Mouse (Mus musculus) hindbrain, embryonic 15.5 days (tissue): ENCODE results near the gene 4930469K13Rik. TPM values are rescaled to one million over a fixed set of nuclear protein-coding genes. Genes with fewer than 3 reads are reported as not detected.

Source experiments
- ATAC-seq: fragments of 200-750 bp; cut with Nextera tagmentation; 2 replicates; pipeline ENCODE4 v1.8.0; 2017; ENCODE audit warnings: low read depth, moderate number of reproducible peaks, moderate TSS enrichment; ENCODE audit not compliant: low FRiP score
- H3K27ac ChIP-seq: fragments of 300-500 bp; sonication (generic); replicated peaks from 2 replicates; pipeline ENCODE4 v1.5.1; 2015; ENCODE audit warnings: mild to moderate bottlenecking, inconsistent platforms
- H3K27me3 ChIP-seq: fragments of 300-500 bp; sonication (generic); 2 replicates; pipeline ENCODE4 v1.6.1; 2015; ENCODE audit warnings: control low read depth, inconsistent platforms
- H3K36me3 ChIP-seq: fragments of 300-500 bp; sonication (generic); 2 replicates; pipeline ENCODE4 v1.6.1; 2015; ENCODE audit warnings: control low read depth, inconsistent platforms
- H3K4me1 ChIP-seq: fragments of 300-500 bp; sonication (generic); replicated peaks from 2 replicates; pipeline ENCODE4 v1.6.1; 2015; ENCODE audit warnings: control low read depth, inconsistent platforms
- H3K4me2 ChIP-seq: fragments of 300-500 bp; sonication (generic); 2 replicates; pipeline ENCODE4 v1.6.1; 2015; ENCODE audit warnings: moderate library complexity, mild to moderate bottlenecking, inconsistent platforms
- H3K4me3 ChIP-seq: fragments of 300-500 bp; sonication (generic); 2 replicates; pipeline ENCODE4 v1.5.1; 2015; ENCODE audit warnings: mild to moderate bottlenecking, inconsistent platforms
- H3K9ac ChIP-seq: fragments of 300-500 bp; sonication (generic); 2 replicates; pipeline ENCODE4 v1.6.1; 2015; ENCODE audit warnings: inconsistent platforms
- H3K9me3 ChIP-seq: fragments of 300-500 bp; sonication (generic); 2 replicates; pipeline ENCODE4 v1.6.1; 2016; ENCODE audit warnings: control low read depth, inconsistent platforms
- WGBS: fragments of 180-500 bp; shearing (Covaris S2); methylation state at CpG from one replicate; pipeline ENCODE4 v1.1.7; 2015; 5-methylcytosine and 5-hydroxymethylcytosine counted together
- polyA plus RNA-seq: library from polyadenylated mRNA; unstranded; fragments of >200 nt; fragmentation: Nextera tagmentation; extraction: Ambion mirVana; gene quantifications from 2 replicates; pipeline ENCODE4 v1.2.1, GENCODE M21; 2015

Gene 4930469K13Rik
- polyA plus RNA-seq, 1 experiment from 2014 or later, result 8.5 TPM

- H3K27me3 ChIP-seq, result no peaks in the 10 kb centered on the region
Measured at GRCm38 (mm10) chr11:34029658-34030057, 68.7 kb downstream of the 4930469K13Rik start.

GRCm38 (mm10) chr11:34025091-34025490, 73.3 kb downstream of the 4930469K13Rik start:
- Histone ChIP-seq H3K27me3 (no peaks in the 10 kb centered on the region), H3K9me3 (no peaks in the 10 kb centered on the region), H3K4me2 (no peak overlapping the region), H3K4me1 (no peaks in the 10 kb centered on the region), H3K9ac (no peak overlapping the region), H3K4me3 (no peak overlapping the region), H3K36me3 (no peaks in the 10 kb centered on the region), H3K27ac (no peak overlapping the region)
- no peak for ATAC-seq
- 81% methylated on average over 1 of the region's 1 CpGs for WGBS

More at GRCm38 (mm10) chr11:34029658-34030057, 68.7 kb downstream of the 4930469K13Rik start:
- Histone ChIP-seq H3K4me1 (no peaks in the 10 kb centered on the region), H3K4me2 (no peak overlapping the region), H3K4me3 (no peak overlapping the region), H3K27ac (no peak overlapping the region), H3K9ac (no peak overlapping the region), H3K36me3 (no peaks in the 10 kb centered on the region), H3K9me3 (no peaks in the 10 kb centered on the region)
- no peak for ATAC-seq
- 71% methylated on average over 5 of the region's 5 CpGs for WGBS

- Histone ChIP-seq H3K4me1 (no peaks in the 10 kb centered on the region), H3K27me3 (no peaks in the 10 kb centered on the region), H3K9me3 (no peaks in the 10 kb centered on the region), H3K4me3 (no peak overlapping the region), H3K36me3 (no peaks in the 10 kb centered on the region), H3K4me2 (no peak overlapping the region), H3K9ac (no peak overlapping the region), H3K27ac (no peak overlapping the region)
- 81% methylated on average over 6 of the region's 6 CpGs for WGBS
- ATAC-seq, result no peak
Measured at GRCm38 (mm10) chr11:34012007-34012652, 86.2 kb downstream of the 4930469K13Rik start.

GRCm38 (mm10) chr11:34010859-34011172, 87.5 kb downstream of the 4930469K13Rik start:
- Histone ChIP-seq H3K27me3 (no peaks in the 10 kb centered on the region), H3K4me3 (no peak overlapping the region), H3K4me1 (no peaks in the 10 kb centered on the region), H3K9ac (no peak overlapping the region), H3K27ac (no peak overlapping the region), H3K36me3 (no peaks in the 10 kb centered on the region), H3K9me3 (no peaks in the 10 kb centered on the region), H3K4me2 (no peak overlapping the region)
- no peak for ATAC-seq
- 77% methylated on average over 4 of the region's 4 CpGs for WGBS

GRCm38 (mm10) chr11:34010133-34010858, 88.1 kb downstream of the 4930469K13Rik start:
- Histone ChIP-seq H3K9me3 (no peaks in the 10 kb centered on the region), H3K4me3 (no peak overlapping the region), H3K9ac (no peak overlapping the region), H3K4me1 (no peaks in the 10 kb centered on the region), H3K4me2 (no peak overlapping the region), H3K36me3 (no peaks in the 10 kb centered on the region), H3K27ac (0 out of 2 replicates have a peak overlapping the region, but pooled peaks have one; percentile 3), H3K27me3 (no peaks in the 10 kb centered on the region)
- ATAC-seq, result no peak
- WGBS, result 78% methylated on average over 7 of the region's 7 CpGs

GRCm38 (mm10) chr11:34009316-34010087, 88.9 kb downstream of the 4930469K13Rik start:
- H3K36me3 ChIP-seq, result no peaks in the 10 kb centered on the region
- no peak overlapping the region for H3K9ac ChIP-seq
- 0 out of 2 replicates have a peak overlapping the region, but pooled peaks have one; percentile 3 for H3K27ac ChIP-seq
- no peak overlapping the region for H3K4me2 ChIP-seq
- no peak overlapping the region for H3K4me3 ChIP-seq
- no peak for ATAC-seq
- no peaks in the 10 kb centered on the region for H3K27me3 ChIP-seq
- WGBS, result 79% methylated on average over 12 of the region's 12 CpGs
- no peaks in the 10 kb centered on the region for H3K4me1 ChIP-seq
- H3K9me3 ChIP-seq, result no peaks in the 10 kb centered on the region

- no peaks in the 10 kb centered on the region for H3K9me3 ChIP-seq
- no peak overlapping the region for H3K4me2 ChIP-seq
- H3K36me3 ChIP-seq, result no peaks in the 10 kb centered on the region
- no peaks in the 10 kb centered on the region for H3K4me1 ChIP-seq
- H3K4me3 ChIP-seq, result no peak overlapping the region
- H3K27ac ChIP-seq, result no peak overlapping the region
- WGBS, result 45% methylated on average over 9 of the region's 9 CpGs
- H3K9ac ChIP-seq, result no peak overlapping the region
- H3K27me3 ChIP-seq, result no peaks in the 10 kb centered on the region
- peak; percentile 40; the same call in 1 of the 2 replicates for ATAC-seq
Measured at GRCm38 (mm10) chr11:34008702-34009101, 89.7 kb downstream of the 4930469K13Rik start.

GRCm38 (mm10) chr11:34008214-34008613, 90.1 kb downstream of the 4930469K13Rik start:
- no peak overlapping the region for H3K27ac ChIP-seq
- no peak overlapping the region for H3K4me2 ChIP-seq
- no peak overlapping the region for H3K4me3 ChIP-seq
- no peak overlapping the region for H3K9ac ChIP-seq
- H3K9me3 ChIP-seq, result no peaks in the 10 kb centered on the region
- H3K4me1 ChIP-seq, result no peaks in the 10 kb centered on the region
- no peak for ATAC-seq
- no peaks in the 10 kb centered on the region for H3K36me3 ChIP-seq
- 92% methylated on average over 11 of the region's 11 CpGs for WGBS
- no peaks in the 10 kb centered on the region for H3K27me3 ChIP-seq

GRCm38 (mm10) chr11:34007616-34008015, 90.7 kb downstream of the 4930469K13Rik start:
- no peak overlapping the region for H3K27ac ChIP-seq
- 84% methylated on average over 2 of the region's 2 CpGs for WGBS
- no peak for ATAC-seq
- no peak overlapping the region for H3K4me3 ChIP-seq
- no peak overlapping the region for H3K9ac ChIP-seq
- H3K9me3 ChIP-seq, result no peaks in the 10 kb centered on the region
- no peaks in the 10 kb centered on the region for H3K36me3 ChIP-seq
- H3K4me1 ChIP-seq, result no peaks in the 10 kb centered on the region
- no peaks in the 10 kb centered on the region for H3K27me3 ChIP-seq
- H3K4me2 ChIP-seq, result no peak overlapping the region

GRCm38 (mm10) chr11:34002593-34002965, 95.8 kb downstream of the 4930469K13Rik start:
- 0 out of 2 replicates have a peak, but pooled peaks cover 2% of the 10 kb centered on the region for H3K27me3 ChIP-seq
- no peak overlapping the region for H3K4me3 ChIP-seq
- H3K9me3 ChIP-seq, result no peaks in the 10 kb centered on the region
- H3K36me3 ChIP-seq, result no peaks in the 10 kb centered on the region
- 80% methylated on average over 5 of the region's 5 CpGs for WGBS
- H3K4me2 ChIP-seq, result no peak overlapping the region
- peaks cover 9% of the 10 kb centered on the region; the same call in 1 of the 2 replicates for H3K4me1 ChIP-seq
- H3K27ac ChIP-seq, result no peak overlapping the region
- no peak overlapping the region for H3K9ac ChIP-seq
- no peak for ATAC-seq

GRCm38 (mm10) chr11:34001938-34002592, 96.3 kb downstream of the 4930469K13Rik start:
- Histone ChIP-seq H3K4me3 (no peak overlapping the region), H3K4me1 (peaks cover 9% of the 10 kb centered on the region; the same call in 1 of the 2 replicates), H3K9ac (no peak overlapping the region), H3K27ac (no peak overlapping the region), H3K9me3 (no peaks in the 10 kb centered on the region), H3K4me2 (no peak overlapping the region), H3K36me3 (no peaks in the 10 kb centered on the region), H3K27me3 (0 out of 2 replicates have a peak, but pooled peaks cover 2% of the 10 kb centered on the region)
- 13% methylated on average over 5 of the region's 5 CpGs for WGBS
- ATAC-seq, result no peak
